Mouse (Mus musculus) kidney, adult 18-20 months (tissue): Measurements from ENCODE around the gene Esrrb.

Experiments used
- DNase-seq: peaks from one replicate; pipeline ENCODE4 v3.0.0; 2021

Gene Esrrb

GRCm38 (mm10) chr12:86360696-86361631 is at the start of gene Esrrb:
Esrrb (plus strand) TSS chr12:86361117.
- no peak for DNase-seq

DNA sequence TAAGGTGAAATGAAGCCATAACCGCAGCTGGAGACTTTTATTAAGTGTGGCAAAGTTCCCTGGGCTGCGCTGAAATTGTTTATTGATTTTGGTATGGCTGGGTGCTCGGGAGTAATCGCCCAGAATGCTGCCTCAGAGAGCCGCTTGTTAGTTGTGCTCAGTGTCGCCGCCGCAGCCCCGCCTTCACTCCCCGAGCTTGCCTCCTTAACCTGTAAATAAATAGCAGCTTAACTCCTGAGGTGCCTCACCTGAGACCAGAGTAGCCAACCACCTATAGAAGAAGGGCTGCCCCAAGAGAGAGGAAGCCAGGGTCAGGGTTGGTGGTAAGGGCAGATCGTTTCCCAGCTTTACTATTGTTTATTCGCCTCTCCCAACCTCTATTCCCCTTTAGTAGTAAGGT is 40.3 kb upstream of the Esrrb start:
- DNase-seq, result peak; percentile 8

DNA sequence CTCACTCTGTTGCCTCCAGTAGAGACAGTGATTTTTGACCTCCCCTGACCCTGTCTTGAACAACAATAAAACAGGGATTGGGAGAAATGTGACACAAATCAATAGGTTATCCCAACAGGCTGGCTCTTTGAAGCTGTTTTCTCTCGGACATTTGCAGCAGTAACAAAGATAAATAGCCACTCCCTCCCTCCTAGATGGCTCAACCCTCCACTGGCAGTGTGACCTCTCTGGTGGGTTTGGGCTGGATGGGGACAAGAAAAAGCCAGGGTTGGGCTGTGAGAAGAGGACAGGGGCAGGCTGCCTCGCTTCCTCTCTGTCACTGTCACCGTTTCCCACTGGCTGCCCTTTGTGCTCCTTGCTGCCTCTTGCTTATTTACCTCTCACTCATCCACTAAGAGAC is 36.6 kb upstream of the Esrrb start:
- no peak for DNase-seq

- no peak for DNase-seq
Observed at GRCm38 (mm10) chr12:86329813-86330212, 31.1 kb upstream of the Esrrb start.

DNA sequence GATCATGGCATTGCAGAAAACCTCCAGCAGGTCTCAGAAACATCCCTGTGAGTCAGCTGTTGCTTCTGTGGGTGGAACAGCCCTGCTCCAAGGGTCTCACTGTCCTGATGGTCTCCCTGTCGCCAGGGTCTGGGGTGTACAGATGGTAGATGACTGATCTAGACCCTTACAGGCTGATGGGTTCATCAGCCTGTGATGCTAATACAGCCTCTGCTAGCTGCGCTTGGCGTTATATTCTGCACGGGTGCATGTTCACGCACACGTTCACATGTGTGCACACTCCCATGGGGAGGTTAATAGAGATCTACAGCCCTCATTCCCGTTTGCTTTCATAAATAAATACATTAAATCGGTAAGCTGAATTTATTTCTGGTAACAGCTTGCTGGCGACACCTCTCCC is 30.2 kb upstream of the Esrrb start:
- DNase-seq, result no peak

DNA sequence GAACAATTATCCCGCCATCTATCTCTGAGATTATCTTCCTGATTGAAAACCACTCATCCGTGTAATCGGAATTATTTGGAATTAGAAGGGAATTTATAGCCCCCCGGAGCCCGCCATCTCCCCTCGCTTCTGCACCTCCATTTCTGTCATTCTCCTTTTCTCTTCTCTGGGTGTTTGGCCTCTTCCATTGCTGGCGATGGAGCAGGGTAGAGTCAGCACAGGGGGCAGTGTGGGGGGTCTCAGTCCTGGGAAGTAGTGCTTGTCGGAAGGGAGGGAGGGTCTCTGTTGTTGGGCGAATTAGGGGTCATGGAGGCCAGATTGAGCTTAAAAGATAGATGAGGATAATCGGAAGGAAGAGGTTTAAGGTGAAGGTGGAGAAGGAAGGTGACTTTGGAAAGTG is 29.7 kb upstream of the Esrrb start:
- DNase-seq, result no peak

- no peak for DNase-seq
Observed at GRCm38 (mm10) chr12:86336209-86336608, 24.7 kb upstream of the Esrrb start.

GRCm38 (mm10) chr12:86336887-86337286 is 24.0 kb upstream of the Esrrb start:
- no peak for DNase-seq

DNA sequence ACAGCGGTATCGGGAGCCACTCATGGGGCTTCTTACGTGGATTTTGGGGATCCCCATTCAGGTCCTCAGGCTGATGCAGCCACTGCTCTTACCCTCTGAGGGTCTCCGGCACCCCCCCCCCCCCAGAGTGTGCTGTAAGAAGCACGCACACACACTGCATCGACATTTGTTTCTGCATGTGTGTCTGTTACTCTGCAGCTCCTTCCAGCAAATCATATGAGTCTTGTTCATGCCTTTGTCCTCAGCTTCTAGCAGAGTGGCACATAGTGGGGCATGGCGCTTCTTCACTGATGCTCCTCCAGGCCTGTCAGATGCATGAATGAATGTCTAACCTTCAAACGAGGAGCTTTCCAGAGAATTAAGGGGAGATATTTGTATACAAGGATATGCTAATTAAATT is 11.4 kb upstream of the Esrrb start:
- no peak for DNase-seq

- DNase-seq, result no peak
Observed at GRCm38 (mm10) chr12:86359406-86359805, 1.5 kb upstream of the Esrrb start.

GRCm38 (mm10) chr12:86359873-86360272 is 1.0 kb upstream of the Esrrb start:
- DNase-seq, result no peak

DNA sequence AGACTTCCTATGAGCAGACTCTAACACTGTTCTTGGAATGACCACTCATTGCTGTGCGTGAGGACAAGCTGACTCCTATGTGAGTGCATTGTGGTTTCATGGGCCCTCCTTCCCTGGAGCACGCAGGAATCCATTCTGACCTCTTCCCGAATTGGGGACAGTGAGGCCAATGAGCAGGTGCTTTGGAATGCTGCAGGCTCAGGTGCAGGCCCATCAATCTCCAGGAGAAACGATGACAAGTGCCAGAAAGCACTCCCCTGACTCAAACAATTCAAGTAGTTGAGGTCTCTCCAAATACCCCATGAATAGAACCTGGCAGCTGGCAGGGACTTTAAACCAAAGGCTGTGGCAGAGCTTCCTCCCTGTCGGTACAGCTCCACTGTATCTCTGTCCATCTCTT is 3.4 kb downstream of the Esrrb start:
- DNase-seq, result no peak

- DNase-seq, result no peak
Observed at GRCm38 (mm10) chr12:86364756-86365155, 3.8 kb downstream of the Esrrb start.

- DNase-seq, result peak; percentile 19
Observed at GRCm38 (mm10) chr12:86370611-86371383, 9.9 kb downstream of the Esrrb start.

- DNase-seq, result no peak
Observed at GRCm38 (mm10) chr12:86374286-86374685, 13.4 kb downstream of the Esrrb start.

DNA sequence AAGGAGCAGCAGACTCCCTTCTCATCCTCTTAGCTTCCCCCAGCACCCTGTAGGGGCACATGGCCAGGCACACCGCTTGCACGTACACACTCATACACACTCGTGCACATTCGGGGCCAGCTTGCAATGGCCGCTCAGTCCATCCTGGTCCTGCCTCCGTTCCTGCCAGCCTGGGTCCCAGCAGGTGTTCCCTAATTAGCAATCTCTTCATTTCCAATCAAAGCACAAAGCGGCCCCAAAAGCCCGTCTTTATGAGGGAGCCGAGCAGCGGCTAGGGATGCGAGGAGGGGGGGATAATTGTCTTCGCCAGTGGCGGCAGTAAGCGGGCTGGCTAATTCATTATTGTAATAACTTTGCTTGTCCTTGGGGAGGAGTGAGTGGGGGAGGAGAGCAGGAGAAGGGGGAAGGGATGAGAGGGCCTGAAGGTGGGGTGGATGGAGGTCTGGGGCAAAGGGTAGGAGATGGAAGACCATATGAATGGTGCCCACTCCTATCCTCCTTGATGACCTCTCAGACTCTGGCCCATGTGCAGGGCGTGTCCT is 18.8 kb downstream of the Esrrb start:
- DNase-seq, result no peak

DNA sequence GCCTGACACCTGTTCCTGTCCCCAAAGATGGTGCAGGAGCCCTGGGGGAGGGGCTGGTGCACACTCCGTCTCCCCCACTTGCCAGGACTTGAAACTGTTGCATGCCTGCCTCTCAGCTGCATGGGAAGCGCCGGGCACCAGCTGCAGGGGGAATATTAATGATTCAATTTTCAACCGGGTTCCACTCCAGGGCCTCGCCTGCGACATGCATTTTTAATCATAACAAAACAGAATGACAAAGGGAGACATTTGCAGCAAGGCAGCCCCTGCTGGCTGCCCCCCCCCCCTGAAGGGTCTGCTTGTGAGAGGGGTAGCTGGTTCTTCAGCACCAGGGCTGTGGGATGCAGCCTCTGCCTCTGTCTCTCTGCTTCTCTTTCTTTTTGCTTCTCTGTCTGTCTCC is 22.9 kb downstream of the Esrrb start:
- no peak for DNase-seq

- no peak for DNase-seq
Observed at GRCm38 (mm10) chr12:86387671-86388270, 26.9 kb downstream of the Esrrb start.

DNA sequence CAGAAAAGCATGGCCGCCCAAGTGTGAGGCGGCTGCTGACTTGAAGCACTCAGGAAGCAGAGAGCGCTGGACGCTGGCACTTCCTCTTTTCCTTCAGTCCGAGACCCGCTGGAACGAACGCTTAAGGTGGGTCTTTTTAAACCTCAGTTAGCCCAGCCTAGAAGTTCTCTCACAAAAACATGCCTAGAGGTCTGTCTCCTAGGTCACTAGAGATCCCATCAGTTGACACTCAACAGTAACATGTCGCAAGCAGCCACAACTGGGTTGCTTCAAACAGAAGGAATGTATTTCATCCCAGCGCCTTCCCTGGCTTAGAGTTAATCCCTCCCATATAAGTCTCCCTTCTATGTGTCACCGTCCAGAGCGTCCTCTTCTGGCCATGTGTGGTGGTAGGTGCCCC is 33.9 kb downstream of the Esrrb start:
- no peak for DNase-seq

- DNase-seq, result no peak
Observed at GRCm38 (mm10) chr12:86395326-86395725, 34.4 kb downstream of the Esrrb start.

DNA sequence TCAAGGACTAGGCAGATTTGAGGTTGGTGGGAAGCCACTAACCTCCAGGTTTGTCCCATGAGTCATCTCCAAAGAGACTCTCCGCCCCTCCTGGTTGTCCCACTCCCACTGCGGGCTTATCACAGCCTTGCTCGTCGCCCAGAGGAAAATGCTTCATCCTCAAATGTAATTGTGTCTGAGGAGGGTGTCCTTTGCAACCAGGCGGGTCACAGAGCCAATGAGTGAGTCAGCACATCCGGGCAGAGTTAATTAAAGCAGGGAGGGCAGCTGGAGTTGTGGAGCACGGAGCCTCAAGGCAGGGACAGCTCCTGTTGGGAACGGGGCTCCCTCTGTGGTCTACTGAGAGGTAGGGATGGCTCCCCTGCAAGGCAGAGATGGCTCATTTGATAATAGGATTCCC is 37.8 kb downstream of the Esrrb start:
- DNase-seq, result no peak

DNA sequence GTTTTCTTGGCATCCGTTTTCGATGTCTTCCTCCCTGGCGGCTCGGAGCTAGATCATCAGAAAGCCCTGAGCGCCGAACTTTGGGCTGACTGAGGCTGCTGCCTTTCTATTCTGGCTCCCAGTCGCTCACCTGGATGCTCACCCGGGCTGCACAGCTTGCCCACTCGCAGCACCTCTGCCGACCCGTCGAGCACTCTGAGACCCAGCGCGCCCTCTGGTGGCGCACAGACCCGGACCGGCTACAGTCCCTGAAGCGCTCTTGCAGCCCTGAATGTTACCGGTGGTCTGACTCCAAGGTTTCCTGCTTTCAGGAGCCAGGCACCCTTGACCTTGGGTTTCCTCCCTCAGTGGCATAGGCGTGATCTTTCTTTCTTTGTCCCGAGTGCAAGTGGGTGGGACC is 41.8 kb downstream of the Esrrb start:
- DNase-seq, result peak; percentile 80

DNA sequence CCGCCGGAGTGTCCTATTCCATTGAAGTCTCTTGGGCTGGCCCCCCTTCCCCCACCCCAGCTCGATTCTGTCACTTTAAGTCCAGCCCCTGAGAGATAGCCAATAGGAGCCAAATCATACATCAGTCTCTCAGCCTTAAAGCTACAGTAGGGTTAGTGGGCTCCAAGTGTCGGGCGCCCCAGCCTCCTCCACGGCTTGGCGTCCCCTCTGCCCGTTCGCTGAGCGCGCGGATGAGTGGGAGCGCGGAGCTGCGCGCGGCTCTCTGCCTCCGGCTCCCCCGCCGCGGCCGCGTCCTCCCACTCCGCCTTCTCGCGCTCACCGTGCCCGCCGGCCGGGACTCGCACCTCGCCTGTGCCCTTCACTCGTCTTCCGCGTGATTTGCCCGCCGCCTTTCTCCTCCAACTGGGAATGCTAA is 60.6 kb downstream of the Esrrb start:
- DNase-seq, result peak; percentile 77
